Mouse (Mus musculus) urinary bladder, postnatal 4 days (tissue): ENCODE measurements around the gene Btbd17.

Experiments
- DNase-seq, 2 experiments: peaks; one replicate each; pipeline ENCODE4 v3.0.0; 2021 to 2022; ENCODE audit warnings: low spot score in 2 of 2

Gene Btbd17

GRCm38 (mm10) chr11:114764820-114765818 lies 30.6 kb downstream of the Btbd17 start, which contains the start of gene Kif19a:
Kif19a (plus strand) TSS chr11:114765388.
- no peak for DNase-seq

- DNase-seq, result no peak
These were observed 48.1 kb downstream of the Btbd17 start for GRCm38 (mm10) chr11:114747564-114748138.

GRCm38 (mm10) chr11:114745134-114745533 lies 50.6 kb downstream of the Btbd17 start:
- peak; percentile 75 to 95 for DNase-seq

GRCm38 (mm10) chr11:114741451-114741850 lies 54.3 kb downstream of the Btbd17 start:
- DNase-seq, result no peak
